Mouse (Mus musculus) bone marrow, adult 2 months (tissue): ENCODE data around the gene Timm8b. TPM values are rescaled to one million over a fixed set of nuclear protein-coding genes. Genes with fewer than 3 reads are reported as not detected.

ENCODE experiments used
- H3K27ac ChIP-seq: fragments of 200-500 bp; 2 replicates; pipeline ENCODE4 v1.5.1; 2012; ENCODE audit warnings: low read depth, mild to moderate bottlenecking, control low read depth, inconsistent platforms, low read length; ENCODE audit not compliant: control insufficient read depth, poor library complexity, insufficient read depth
- H3K4me1 ChIP-seq: fragments of 200-500 bp; 2 replicates; pipeline ENCODE4 v1.6.1; 2011; ENCODE audit warnings: low read length; ENCODE audit not compliant: control insufficient read depth, insufficient read depth
- H3K4me3 ChIP-seq: fragments of 200-500 bp; replicated peaks from 2 replicates; pipeline ENCODE3; 2011; ENCODE audit warnings: mild to moderate bottlenecking, low read depth, low read length, control low read depth; ENCODE audit not compliant: control insufficient read depth
- CTCF ChIP-seq: fragments of 200-500 bp; IDR thresholded peaks from 2 replicates; pipeline ENCODE4 v1.5.1; 2011; ENCODE audit warnings: low read length, control low read depth; ENCODE audit not compliant: control insufficient read depth, insufficient read depth
- POLR2A ChIP-seq: fragments of 200-500 bp; IDR thresholded peaks from 2 replicates; pipeline ENCODE4 v1.6.1; 2011; ENCODE audit warnings: low read depth, mild to moderate bottlenecking, control low read depth, low read length, borderline replicate concordance; ENCODE audit not compliant: control insufficient read depth
- WGBS: fragments of 180-500 bp; shearing (Covaris S2); methylation state at CpG from one replicate; pipeline ENCODE4 v1.1.7; 2018; 5-methylcytosine and 5-hydroxymethylcytosine counted together
- polyA plus RNA-seq: library from polyadenylated mRNA; stranded (reverse); fragments of >200 nt; gene quantifications from 2 replicates; pipeline ENCODE4 v1.2.4, GENCODE M21; 2011; ENCODE audit warnings: low replicate concordance; ENCODE audit not compliant: missing spikeins, insufficient read depth, insufficient read length

Timm8b gene
- polyA plus RNA-seq, result 41.7 and 54.8 TPM in 2 replicates

DNA sequence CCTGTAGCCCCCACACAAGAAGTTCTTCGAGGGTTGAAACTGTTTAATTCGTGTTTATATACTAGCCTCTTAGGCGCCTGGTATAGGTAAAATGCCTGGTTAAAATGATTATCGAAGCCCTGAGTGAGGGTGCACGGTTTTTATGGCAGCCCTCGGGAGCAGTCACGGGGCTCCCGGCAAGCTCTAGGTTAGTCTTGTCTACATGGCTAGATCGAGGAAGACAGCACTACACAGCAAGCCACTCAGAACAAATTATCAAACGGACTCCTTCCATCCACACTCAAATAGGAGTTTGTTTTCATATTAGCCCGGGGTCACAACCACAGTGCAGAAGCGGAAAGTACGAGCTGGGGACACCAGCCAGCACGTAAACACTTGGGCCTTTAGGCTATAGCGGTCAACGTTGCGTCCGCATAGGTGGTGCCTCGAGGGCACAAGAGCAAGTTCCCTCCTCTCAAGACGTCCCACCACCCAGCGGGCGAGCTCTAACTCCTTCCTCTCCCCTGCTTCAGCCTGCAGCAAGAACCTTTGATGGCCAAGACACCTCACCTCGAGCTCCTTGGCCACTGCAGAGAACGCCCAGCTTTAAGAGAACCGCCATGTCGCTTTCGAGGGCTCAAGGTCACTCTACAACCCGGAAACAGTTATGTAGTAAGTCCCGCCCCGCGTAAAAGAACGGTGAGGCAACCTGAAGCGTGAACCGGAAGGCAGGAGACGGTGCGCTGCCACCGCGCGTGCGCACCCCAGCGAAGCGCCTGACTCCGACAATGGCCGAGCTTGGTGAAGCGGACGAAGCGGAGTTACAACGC lies at the start of gene Timm8b, which contains the start of gene Sdhd:
Timm8b (plus strand) TSS at position 722 of the 809 bp plus-strand sequence.
Sdhd (minus strand) TSS at position 624 of the 809 bp plus-strand sequence.
- Histone ChIP-seq H3K4me3 (peak within 1 kb of the TSS; percentile 94), H3K4me1 (peaks cover 6% of the 10 kb centered on the region), H3K27ac (peak within 1 kb of the TSS; percentile 85)
- TF ChIP-seq POLR2A, result peak; percentile 92
- TF ChIP-seq CTCF, result no peak
- under 1% methylated on average over 48 of the region's 48 CpGs for WGBS

DNA sequence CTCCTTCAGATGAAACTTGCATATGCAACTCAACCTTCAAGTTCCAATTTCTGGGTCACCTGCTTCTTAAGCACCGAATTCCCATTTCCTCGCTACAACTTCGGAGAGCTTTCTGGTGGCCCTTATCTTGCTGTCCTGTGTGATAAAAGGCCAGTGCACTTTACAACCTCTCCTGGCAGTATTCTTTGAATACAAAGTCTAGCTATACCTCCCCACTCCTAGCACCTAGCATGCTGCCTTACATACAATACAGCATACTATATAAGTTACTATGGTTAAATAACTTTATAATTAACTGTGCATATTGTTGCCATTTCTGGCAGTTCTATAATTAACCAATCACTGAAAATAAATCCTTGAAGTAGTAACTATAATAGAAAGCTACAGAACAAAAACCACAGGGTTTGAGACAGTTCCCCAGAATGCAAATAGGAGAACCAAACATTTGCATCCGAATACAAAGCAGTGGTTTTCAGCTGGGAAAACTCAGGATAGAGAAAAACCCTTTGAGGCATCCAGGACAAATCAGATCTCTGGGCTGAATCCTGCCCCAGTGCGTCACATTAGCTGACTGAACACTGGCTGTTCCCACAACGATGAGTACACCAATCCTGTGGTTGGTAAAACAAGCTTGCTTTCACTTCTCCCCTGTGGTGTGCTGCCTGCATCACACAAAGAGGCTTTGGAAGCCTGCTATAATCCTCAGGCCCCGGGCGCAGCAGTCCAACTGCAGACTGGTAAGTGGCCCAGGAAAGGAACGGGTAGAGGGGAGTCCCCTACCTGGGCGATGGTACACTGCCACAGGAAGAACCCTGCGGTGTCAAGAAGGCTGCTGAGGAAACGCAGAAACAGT lies 49.2 kb upstream of the Timm8b start, which contains the start of gene Il18:
Il18 (plus strand) TSS at position 587 of the 853 bp plus-strand sequence.
- no peak for TF ChIP-seq CTCF
- TF ChIP-seq POLR2A, result no peak
- 22% methylated on average over 12 of the region's 12 CpGs for WGBS
- Histone ChIP-seq H3K4me1 (no peaks in the 10 kb centered on the region; the same call in 1 of the 2 replicates), H3K27ac (peak within 1 kb of the TSS; percentile 32), H3K4me3 (peak within 1 kb of the TSS; percentile 59)

DNA sequence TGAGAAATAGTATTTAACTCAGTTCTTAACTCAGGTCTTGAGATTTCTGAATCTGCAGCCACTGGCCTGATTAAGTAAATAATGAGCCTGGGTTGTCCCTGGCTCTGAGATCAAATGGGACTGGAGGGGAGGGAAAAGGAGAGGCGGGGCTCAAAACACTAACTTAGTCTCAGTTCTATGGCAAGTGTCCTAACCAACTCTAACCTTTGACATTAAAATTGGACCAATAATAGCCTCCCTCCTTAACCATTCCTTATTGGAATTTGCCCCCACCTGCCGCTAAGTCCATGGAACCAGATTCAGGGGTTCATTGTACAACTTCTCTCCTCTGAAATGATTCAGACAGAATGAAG lies 48.6 kb upstream of the Timm8b start, which contains the start of gene Bco2:
Bco2 (minus strand) TSS at position 88 of the 353 bp plus-strand sequence.
- WGBS, result 56% methylated on average over 2 of the region's 2 CpGs
- TF ChIP-seq POLR2A (no peak), CTCF (no peak)
- Histone ChIP-seq H3K4me3 (peak within 1 kb of the TSS; percentile 59), H3K4me1 (no peaks in the 10 kb centered on the region; the same call in 1 of the 2 replicates), H3K27ac (peak within 1 kb of the TSS; percentile 32)

DNA sequence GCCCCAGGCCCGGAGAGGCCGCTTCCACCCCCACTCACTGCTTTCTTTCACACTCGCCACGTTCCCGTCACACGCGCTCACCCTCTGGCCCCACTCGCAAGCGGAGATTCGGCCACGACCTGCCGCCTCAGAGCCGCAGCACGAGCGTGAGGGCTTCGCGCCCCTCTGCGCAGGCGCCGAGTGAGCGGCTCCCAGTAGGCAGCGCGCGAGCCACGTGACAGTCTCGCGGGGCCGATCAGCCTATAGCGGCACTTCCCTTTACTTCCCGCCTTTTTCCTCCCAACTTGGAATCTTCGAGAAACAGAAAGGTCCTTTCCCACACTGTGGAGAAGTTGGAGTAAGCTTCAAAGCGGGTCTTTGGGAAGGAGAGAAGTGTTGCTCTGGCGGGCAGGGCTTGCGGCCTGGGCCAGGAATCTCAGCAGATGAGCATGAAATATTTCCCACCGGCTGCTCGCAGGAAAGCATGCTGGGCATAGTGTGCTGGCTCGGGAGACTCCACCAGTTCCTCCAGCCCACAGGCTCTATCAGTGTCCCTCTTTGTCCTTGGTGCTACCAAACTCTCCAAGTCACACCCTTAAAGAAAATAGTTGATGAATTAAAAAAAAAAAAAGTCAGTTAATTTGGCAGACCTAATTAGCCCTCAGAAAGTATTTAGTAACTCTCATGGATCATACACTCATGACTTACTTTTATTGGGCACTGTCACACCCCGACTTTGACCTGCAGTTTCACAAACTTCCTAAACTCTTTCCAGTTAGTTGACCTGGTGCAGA lies 42.4 kb upstream of the Timm8b start, which contains the start of gene Tex12:
Tex12 (minus strand) TSS at position 181 of the 773 bp plus-strand sequence.
- Histone ChIP-seq H3K27ac (no peak within 1 kb of the TSS), H3K4me1 (no peaks in the 10 kb centered on the region), H3K4me3 (no peak within 1 kb of the TSS)
- WGBS, result 92% methylated on average over 38 of the region's 38 CpGs
- TF ChIP-seq POLR2A, result no peak
- no peak for TF ChIP-seq CTCF

DNA sequence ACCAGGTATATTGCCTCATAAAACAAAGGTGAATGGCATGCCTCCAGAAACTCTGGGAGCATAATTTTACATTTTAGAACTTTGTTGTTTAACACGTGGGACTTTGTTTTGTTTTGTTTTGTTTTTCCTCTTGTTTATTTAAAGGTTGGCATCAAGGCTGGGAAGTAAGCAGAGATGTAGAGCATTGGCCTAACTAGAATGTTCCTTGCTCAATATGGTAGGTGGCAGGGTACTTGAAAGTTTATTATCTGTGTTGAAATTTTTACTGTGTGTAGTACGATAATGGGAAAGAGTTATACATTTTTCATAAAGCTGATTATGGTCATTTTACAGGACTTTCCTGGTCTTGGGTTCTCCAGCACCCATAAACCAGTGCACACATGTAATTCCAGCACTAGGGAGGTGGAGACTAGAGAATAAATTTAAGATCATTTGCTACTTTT lies 41.8 kb upstream of the Timm8b start:
- Histone ChIP-seq H3K4me1 (no peaks in the 10 kb centered on the region), H3K27ac (no peak overlapping the region), H3K4me3 (no peak overlapping the region)
- TF ChIP-seq CTCF (no peak), POLR2A (no peak)
- 80% methylated on average over 2 of the region's 2 CpGs for WGBS

DNA sequence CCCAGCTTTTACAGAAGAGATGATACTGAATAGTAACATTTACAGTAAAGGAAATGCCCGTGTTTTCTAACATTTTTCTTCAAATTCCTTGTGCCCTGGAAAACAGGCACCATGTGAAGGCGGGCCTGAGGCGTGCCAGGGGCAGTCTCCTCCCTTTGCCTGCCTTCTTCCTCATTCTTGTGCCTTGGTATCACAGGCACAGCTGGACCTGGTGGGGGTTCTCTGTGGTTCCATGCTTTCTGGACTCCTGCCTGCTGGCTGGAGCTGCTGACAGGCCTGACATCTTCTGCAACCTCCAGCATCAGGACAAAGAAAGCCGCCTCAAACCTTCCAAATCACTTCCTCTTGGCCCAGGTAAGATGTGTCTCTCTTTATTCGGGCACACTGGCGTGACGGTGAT lies 38.5 kb upstream of the Timm8b start:
- Histone ChIP-seq H3K4me3 (no peak overlapping the region), H3K27ac (no peak overlapping the region), H3K4me1 (no peaks in the 10 kb centered on the region)
- WGBS, result 62% methylated on average over 7 of the region's 7 CpGs
- TF ChIP-seq CTCF, result no peak
- TF ChIP-seq POLR2A, result no peak

DNA sequence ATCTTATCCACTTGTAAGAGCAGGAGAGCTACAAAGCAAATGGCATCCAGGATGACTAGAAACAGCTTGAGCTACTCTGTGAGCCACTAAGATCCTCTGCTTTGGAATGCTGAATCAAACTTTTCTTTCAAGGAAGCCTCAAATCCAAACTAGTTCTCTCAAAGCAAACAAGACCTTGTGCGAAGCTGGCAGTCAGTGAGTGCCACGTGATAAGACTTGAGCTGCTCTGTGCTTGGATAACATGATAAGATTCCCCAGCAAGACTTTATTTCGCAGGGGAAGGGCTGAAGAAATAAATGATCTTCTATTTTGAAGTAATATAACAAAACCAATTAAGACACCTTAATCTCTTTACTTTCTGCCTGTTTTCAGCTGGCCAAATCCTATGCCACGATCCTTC lies 37.8 kb upstream of the Timm8b start:
- H3K4me3 ChIP-seq, result no peak overlapping the region
- 67% methylated on average over 4 of the region's 4 CpGs for WGBS
- no peak overlapping the region for H3K27ac ChIP-seq
- H3K4me1 ChIP-seq, result no peaks in the 10 kb centered on the region
- TF ChIP-seq CTCF (no peak), POLR2A (no peak)
